Mouse (Mus musculus) intestine, postnatal 0 days (tissue): ENCODE data around the gene Nrip1. TPM values are rescaled to one million over a fixed set of nuclear protein-coding genes. Genes with fewer than 3 reads are reported as not detected.

ENCODE experiments used
- ATAC-seq: fragments of 200-750 bp; cut with Nextera tagmentation; 2 replicates; pipeline ENCODE4 v1.8.0; 2017; ENCODE audit warnings: mild to moderate bottlenecking, moderate TSS enrichment, moderate library complexity
- H3K27ac ChIP-seq: fragments of 300-500 bp; sonication (generic); 2 replicates; pipeline ENCODE4 v1.5.1; 2014; ENCODE audit warnings: mild to moderate bottlenecking, low read depth, low read length, moderate library complexity
- H3K27me3 ChIP-seq: fragments of 300-500 bp; sonication (generic); replicated peaks from 2 replicates; pipeline ENCODE4 v1.6.1; 2014; ENCODE audit warnings: low read length, mixed read lengths; ENCODE audit not compliant: control insufficient read depth, insufficient read depth
- H3K36me3 ChIP-seq: fragments of 300-500 bp; sonication (generic); 2 replicates; pipeline ENCODE4 v1.6.1; 2014; ENCODE audit warnings: mild to moderate bottlenecking, moderate library complexity; ENCODE audit not compliant: control insufficient read depth, insufficient read depth
- H3K4me1 ChIP-seq: fragments of 300-500 bp; sonication (generic); replicated peaks from 2 replicates; pipeline ENCODE4 v1.6.1; 2014; ENCODE audit warnings: antibody characterized with exemption, low read length, mixed read lengths; ENCODE audit not compliant: control insufficient read depth, insufficient read depth
- H3K4me2 ChIP-seq: fragments of 300-500 bp; sonication (generic); replicated peaks from 2 replicates; pipeline ENCODE4 v1.6.1; 2014; ENCODE audit warnings: low read depth, mild to moderate bottlenecking, moderate library complexity
- H3K4me3 ChIP-seq: fragments of 300-500 bp; sonication (generic); 2 replicates; pipeline ENCODE4 v1.5.1; 2014; ENCODE audit warnings: low read depth, low read length
- H3K9ac ChIP-seq: fragments of 300-500 bp; sonication (generic); 2 replicates; pipeline ENCODE4 v1.6.1; 2014; ENCODE audit warnings: mild to moderate bottlenecking, low read depth, low read length
- H3K9me3 ChIP-seq: fragments of 300-500 bp; sonication (generic); 2 replicates; pipeline ENCODE4 v1.6.1; 2016; ENCODE audit warnings: mixed run types; ENCODE audit not compliant: control insufficient read depth
- CTCF ChIP-seq: sonication (generic); IDR thresholded peaks from 2 replicates; pipeline ENCODE4 v1.5.1; 2016; ENCODE audit warnings: low read depth, mild to moderate bottlenecking, control low read depth, antibody characterized with exemption, moderate library complexity
- WGBS: fragments of 180-500 bp; shearing (Covaris S2); extraction: QIAGEN DNeasy Blood & Tissue Kit; methylation state at CpG from one replicate; pipeline ENCODE4 v1.1.7; 2014; 5-methylcytosine and 5-hydroxymethylcytosine counted together
- polyA plus RNA-seq: library from polyadenylated mRNA; unstranded; fragments of >200 nt; fragmentation: Nextera tagmentation; extraction: Ambion mirVana; gene quantifications from 2 replicates; pipeline ENCODE4 v1.2.1, GENCODE M21; 2015

Nrip1 gene
- polyA plus RNA-seq, 1 experiment from 2014 or later = 27.8 TPM

DNA sequence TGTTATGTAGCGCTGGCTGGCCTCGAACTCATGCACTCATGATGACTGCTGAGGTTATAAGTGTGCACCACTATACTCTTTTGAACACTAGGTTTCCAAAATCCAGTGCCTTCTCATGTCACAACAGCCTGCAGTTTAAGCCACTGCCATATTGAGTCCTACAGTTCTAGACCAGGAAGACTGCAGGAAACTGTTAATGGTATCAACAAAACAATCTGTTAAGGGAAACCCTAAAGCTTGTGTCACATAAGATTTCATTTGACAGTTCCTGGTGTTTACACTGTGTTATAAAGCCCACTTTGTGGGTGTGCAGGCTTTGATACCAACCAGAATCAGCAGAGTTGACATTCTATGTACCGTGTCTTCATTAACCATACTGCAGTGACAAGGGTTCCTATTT is 3.6 kb upstream of the Nrip1 start:
- ATAC-seq = no peak
- no peaks in the 10 kb centered on the region for H3K9me3 ChIP-seq
- H3K27ac ChIP-seq = no peak overlapping the region
- no peaks in the 10 kb centered on the region for H3K36me3 ChIP-seq
- H3K4me2 ChIP-seq = no peak overlapping the region
- no peak overlapping the region for H3K4me3 ChIP-seq
- no peak overlapping the region for H3K9ac ChIP-seq
- no peak for TF ChIP-seq CTCF
- H3K4me1 ChIP-seq = no peaks in the 10 kb centered on the region
- H3K27me3 ChIP-seq = no peaks in the 10 kb centered on the region
- 94% methylated on average over 3 of the region's 3 CpGs for WGBS

DNA sequence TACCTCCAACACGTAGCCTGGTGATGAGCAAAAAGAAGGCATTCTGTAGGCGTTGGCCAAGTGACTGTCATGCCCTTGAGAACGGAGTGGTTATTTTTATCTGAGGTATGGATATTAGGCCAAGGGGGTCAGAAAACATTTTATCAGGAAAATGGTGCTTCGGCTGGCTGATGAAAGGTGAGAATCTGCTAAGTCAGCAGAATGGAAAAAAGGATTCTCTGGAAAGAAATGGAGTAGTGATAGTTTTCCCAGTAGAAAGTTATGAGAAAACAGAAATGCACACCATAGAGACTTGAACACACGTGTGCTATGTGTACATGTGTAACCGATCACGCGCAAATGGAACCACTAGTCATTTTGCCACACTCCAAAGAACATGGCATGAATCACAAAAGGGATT is 3.0 kb upstream of the Nrip1 start:
- WGBS = 90% methylated on average over 8 of the region's 8 CpGs
- Histone ChIP-seq H3K4me1 (no peaks in the 10 kb centered on the region), H3K4me2 (no peak overlapping the region), H3K9ac (no peak overlapping the region), H3K9me3 (no peaks in the 10 kb centered on the region), H3K27me3 (no peaks in the 10 kb centered on the region), H3K27ac (no peak overlapping the region), H3K36me3 (no peaks in the 10 kb centered on the region), H3K4me3 (no peak overlapping the region)
- ATAC-seq = no peak
- TF ChIP-seq CTCF = no peak

DNA sequence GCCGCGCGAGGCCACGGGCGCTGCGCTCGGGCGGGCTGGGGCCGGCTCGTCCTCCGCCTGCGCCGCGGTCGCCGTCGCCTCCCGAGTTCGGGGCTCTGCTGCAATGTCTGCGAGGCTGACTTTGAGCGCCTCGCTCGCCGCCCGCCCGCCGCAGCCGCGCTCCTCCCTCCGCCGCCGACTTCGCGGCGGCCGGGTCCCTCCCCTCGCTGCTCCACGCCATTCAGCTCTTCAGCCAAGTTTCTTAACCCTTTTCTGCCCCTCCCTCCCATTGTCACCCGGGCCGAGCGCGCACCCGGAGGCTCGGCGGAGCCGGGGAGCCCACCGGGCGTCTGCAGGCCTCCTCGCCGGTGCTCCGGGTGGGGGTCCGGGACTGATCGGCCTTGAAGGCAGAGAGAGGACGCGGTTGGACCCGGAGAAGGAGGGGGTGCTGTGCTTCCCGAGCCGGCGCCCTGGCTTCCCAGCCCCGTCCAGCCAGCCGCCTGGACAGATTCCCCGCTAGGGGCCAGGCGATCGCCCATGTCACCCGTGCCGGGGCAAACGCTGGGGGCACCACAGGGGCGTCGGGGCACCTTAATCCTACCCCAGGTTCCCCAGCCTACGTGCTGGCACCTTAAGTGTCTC is 576 bp downstream of the Nrip1 start:
- under 1% methylated on average over 54 of the region's 70 CpGs for WGBS
- Histone ChIP-seq H3K4me3 (peak overlapping the region; percentile 82), H3K27ac (peak overlapping the region; percentile 99), H3K9me3 (no peaks in the 10 kb centered on the region), H3K4me2 (peak overlapping the region; percentile 71), H3K4me1 (peaks cover 4% of the 10 kb centered on the region), H3K36me3 (no peaks in the 10 kb centered on the region), H3K9ac (peak overlapping the region; percentile 98), H3K27me3 (no peaks in the 10 kb centered on the region)
- TF ChIP-seq CTCF = peak; percentile 79
- peak; percentile 90 for ATAC-seq

DNA sequence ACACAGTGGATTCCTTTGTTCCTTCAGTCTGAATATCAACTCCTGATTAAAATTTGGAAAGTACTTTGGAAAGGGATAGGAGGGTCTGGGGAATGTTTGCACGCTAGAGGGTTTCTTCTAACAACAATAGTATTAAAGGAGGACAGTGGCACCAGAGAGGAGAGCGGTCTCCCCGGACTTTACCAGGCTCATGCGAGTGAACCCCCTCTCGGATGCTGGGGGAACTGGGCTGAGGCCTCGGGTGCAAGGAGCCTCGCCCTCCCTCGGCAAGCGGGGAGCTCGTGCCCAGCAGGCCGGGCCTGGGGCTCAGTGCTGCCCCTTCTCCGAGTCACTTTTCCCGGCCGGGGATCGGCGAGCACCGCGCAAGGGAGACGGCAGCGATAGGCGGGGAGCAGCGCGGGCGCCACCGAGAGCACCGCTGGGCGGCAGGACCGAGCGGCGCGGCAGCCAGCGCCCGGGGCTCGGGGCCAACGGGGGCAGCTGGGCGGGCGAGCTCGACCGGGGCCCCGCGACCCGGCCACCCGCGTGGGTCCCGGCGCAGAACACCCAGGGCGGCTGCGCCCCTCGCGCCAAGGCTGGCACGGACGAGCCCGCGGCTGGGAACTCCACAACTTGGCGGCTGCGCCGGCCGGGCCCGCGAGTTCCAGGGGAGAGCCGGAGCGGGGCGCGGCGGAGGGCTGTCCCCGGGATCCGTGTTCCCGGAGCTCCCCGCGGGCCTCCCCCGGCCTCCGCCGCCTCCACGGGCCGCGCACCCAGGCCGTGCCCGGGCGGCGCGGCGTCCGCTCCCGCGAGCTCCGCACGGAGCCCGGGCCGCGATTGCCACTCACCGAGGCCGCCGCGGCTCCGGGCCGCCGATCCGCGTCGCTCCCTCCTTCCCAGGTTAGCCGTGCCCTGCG is 1.3 kb downstream of the Nrip1 start:
- Histone ChIP-seq H3K9me3 (no peaks in the 10 kb centered on the region), H3K4me3 (peak overlapping the region; percentile 82), H3K4me1 (peaks cover 4% of the 10 kb centered on the region), H3K27ac (peak overlapping the region; percentile 99), H3K36me3 (no peaks in the 10 kb centered on the region), H3K9ac (peak overlapping the region; percentile 98), H3K4me2 (peak overlapping the region; percentile 71), H3K27me3 (no peaks in the 10 kb centered on the region)
- TF ChIP-seq CTCF = peak; percentile 65
- ATAC-seq = peak; percentile 52
- WGBS = under 1% methylated on average over 54 of the region's 102 CpGs

DNA sequence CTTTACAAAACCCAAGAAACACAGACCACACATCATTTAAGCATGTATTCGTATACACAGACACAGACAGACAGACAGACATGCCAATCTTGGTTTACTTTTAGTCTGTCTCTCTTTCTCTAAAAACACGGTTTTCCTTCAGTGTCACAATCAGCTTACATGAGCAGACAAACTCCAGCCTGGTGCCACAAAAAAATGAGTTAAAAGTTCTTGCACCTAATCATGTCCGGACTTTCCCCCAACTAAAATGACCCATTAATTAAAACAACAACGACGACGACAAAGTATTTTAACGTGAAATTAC is 2.1 kb downstream of the Nrip1 start:
- H3K4me1 ChIP-seq = peaks cover 4% of the 10 kb centered on the region
- no peaks in the 10 kb centered on the region for H3K36me3 ChIP-seq
- peak overlapping the region; percentile 82 for H3K4me3 ChIP-seq
- no peaks in the 10 kb centered on the region for H3K9me3 ChIP-seq
- H3K27ac ChIP-seq = peak overlapping the region; percentile 99
- peak overlapping the region; percentile 98 for H3K9ac ChIP-seq
- TF ChIP-seq CTCF = no peak
- WGBS = under 1% methylated on average over 7 of the region's 7 CpGs
- no peaks in the 10 kb centered on the region for H3K27me3 ChIP-seq
- ATAC-seq = no peak
- H3K4me2 ChIP-seq = peak overlapping the region; percentile 71

DNA sequence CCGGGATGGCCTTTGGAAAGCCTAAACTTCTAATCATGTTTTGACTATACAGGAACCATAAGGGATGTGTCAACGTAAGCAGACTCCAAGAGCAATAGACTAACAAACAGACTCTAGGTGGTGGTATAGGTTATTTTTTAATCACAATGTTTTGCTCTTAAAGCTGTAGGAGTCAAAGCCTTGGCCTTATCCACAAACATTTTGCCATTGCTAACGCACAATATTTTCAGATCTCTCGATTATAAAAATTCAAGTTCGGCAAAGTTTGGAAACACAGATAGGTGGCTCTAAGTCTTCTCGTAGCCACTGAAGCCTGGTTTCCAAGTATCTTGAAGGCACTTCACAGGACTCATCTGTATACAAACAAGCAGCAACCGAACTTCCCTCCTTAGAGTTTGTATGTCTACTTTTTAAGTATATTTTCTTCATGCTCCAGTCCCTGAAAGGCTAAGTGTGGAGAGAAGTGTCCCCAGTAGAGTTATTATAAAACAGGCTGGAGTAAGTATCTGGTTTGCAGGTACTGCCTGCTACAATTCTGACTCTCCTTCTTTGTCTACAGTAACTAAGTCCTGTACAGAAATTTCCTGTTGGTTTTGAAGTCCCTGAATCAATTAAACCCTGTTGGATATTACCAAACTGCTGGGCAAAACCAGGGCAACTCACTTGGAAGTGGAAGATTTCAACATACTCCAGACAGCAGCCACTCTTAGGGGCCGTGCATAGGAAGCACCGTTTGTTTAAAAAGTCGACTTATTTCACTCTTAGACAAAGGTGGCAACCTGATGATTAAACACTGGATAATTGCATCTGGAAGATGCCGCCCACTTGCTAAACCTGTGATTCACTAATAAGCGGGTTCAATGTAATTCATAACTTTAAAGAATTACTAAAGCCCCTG is 2.7 kb downstream of the Nrip1 start:
- Histone ChIP-seq H3K4me2 (peak overlapping the region; percentile 71), H3K27ac (peak overlapping the region; percentile 99), H3K4me1 (peaks cover 4% of the 10 kb centered on the region), H3K36me3 (no peaks in the 10 kb centered on the region), H3K4me3 (peak overlapping the region; percentile 82), H3K9me3 (no peaks in the 10 kb centered on the region), H3K27me3 (no peaks in the 10 kb centered on the region), H3K9ac (peak overlapping the region; percentile 98)
- 7% methylated on average over 12 of the region's 12 CpGs for WGBS
- TF ChIP-seq CTCF = peak; percentile 52
- ATAC-seq = no peak
